Mouse (Mus musculus) small intestine, adult 2 months (tissue): ENCODE data around the gene Tmem268. TPM values are rescaled to one million over a fixed set of nuclear protein-coding genes. Genes with fewer than 3 reads are reported as not detected.

Experiments
- H3K27ac ChIP-seq: fragments of 200-500 bp; 2 replicates; pipeline ENCODE4 v1.5.1; 2012; ENCODE audit warnings: low read depth, low read length, control low read depth, inconsistent platforms; ENCODE audit not compliant: insufficient read depth
- H3K27me3 ChIP-seq: fragments of 200-500 bp; 2 replicates; pipeline ENCODE4 v1.6.1; 2012; ENCODE audit warnings: mild to moderate bottlenecking, moderate library complexity, low read length, inconsistent platforms; ENCODE audit not compliant: control insufficient read depth, insufficient read depth
- H3K36me3 ChIP-seq: fragments of 200-500 bp; 2 replicates; pipeline ENCODE4 v1.6.1; 2012; ENCODE audit warnings: mild to moderate bottlenecking, low read length, control low read depth, inconsistent platforms; ENCODE audit not compliant: control insufficient read depth, insufficient read depth
- H3K4me1 ChIP-seq: fragments of 200-500 bp; 2 replicates; pipeline ENCODE4 v1.6.1; 2012; ENCODE audit warnings: low read length, inconsistent platforms, mixed read lengths; ENCODE audit not compliant: control insufficient read depth, insufficient read depth, insufficient read length
- H3K4me3 ChIP-seq: fragments of 200-500 bp; 2 replicates; pipeline ENCODE4 v1.5.1; 2012; ENCODE audit warnings: low read depth, mild to moderate bottlenecking, control low read depth, inconsistent platforms, low read length, moderate library complexity
- CTCF ChIP-seq: fragments of 200-500 bp; IDR thresholded peaks from 2 replicates; pipeline ENCODE4 v1.5.1; 2012; ENCODE audit warnings: low read depth, mild to moderate bottlenecking, control low read depth, inconsistent platforms, low read length, moderate library complexity, mixed read lengths; ENCODE audit not compliant: insufficient replicate concordance, insufficient read length; ENCODE audit errors: extremely low read depth
- POLR2A ChIP-seq: fragments of 200-500 bp; IDR thresholded peaks from 2 replicates; pipeline ENCODE4 v1.6.1; 2012; ENCODE audit warnings: low read depth, mild to moderate bottlenecking, control low read depth, inconsistent platforms, low read length, moderate library complexity
- WGBS: fragments of 180-500 bp; shearing (Covaris S2); methylation state at CpG from one replicate; pipeline ENCODE4 v1.1.7; 2018; 5-methylcytosine and 5-hydroxymethylcytosine counted together
- polyA plus RNA-seq: library from polyadenylated mRNA; depleted of rRNA; stranded (reverse); fragments of >200 nt; gene quantifications from 2 replicates; pipeline ENCODE4 v1.2.3, GENCODE M21; 2012

The Tmem268 gene
- polyA plus RNA-seq, 1 experiment, result 10.8 TPM

DNA sequence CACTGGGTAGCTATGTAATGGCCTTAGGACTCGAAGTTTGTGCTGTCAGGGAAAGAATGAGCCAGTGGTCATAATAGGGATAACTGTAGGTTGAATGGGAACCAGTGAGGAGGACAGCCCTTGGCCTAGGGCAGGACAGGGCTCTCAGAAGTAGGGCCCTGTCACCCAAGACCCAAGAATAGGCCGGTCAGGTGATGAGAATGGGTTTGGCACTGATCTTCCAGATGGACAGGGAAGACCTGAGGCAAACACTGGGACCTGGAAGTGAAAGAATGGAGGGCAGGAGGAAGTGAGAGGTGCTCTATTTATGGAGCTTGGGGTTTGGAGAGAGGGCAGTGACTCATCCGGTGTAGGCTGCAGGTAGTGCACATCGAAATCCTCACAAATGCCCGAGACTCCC, 1.9 kb upstream of the Tmem268 start:
- H3K27ac ChIP-seq, result no peak overlapping the region
- WGBS, result 59% methylated on average over 5 of the region's 5 CpGs
- TF ChIP-seq POLR2A (no peak), CTCF (no peak)
- peaks cover 16% of the 10 kb centered on the region for H3K36me3 ChIP-seq
- no peak overlapping the region for H3K4me3 ChIP-seq
- H3K27me3 ChIP-seq, result no peaks in the 10 kb centered on the region
- peaks cover 36% of the 10 kb centered on the region for H3K4me1 ChIP-seq

DNA sequence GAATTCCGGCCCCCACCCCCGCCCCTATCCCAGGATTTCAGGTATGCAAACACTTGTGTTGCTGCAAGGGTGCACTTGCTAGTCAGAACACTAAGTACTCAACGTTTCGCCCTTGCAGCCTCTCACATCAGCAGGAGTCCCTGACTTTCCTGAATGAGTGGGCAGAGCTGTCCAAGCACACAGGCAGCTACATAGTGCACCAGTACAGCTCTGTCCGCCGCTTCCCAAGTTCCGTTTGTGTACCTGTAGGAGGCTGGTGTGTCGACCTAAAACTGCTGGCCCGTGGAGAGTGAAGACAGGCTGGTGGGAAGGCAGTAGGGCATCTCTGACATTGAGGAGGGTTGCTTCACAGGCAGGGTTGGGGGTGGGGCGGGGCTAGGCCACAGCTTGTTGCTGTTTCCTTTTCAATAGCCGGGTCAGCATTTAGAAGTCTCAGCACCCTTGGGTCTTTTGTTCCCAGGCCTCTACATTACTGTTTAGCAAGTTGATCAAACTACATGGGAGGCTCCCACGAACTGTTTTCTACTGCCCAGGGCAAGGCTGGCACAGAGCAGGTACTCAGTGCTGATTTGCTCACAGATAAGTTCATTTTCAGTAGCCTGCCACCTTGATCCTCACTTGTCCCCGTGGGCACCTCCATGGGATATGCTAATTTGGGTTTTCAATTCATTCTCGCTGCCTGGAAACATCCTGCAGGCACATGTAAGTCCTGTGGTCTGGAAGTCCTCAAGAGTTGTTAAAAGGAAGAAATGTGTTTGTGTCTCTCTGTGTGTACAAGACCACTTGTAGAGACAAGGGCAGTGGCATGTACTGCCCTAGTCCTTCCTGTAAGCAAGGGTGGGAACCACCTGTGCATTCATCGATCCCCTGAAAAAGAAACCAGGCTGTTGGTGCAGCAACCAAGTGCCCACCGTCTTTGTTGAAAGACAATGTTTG, 1.2 kb upstream of the Tmem268 start:
- TF ChIP-seq CTCF (no peak), POLR2A (no peak)
- Histone ChIP-seq H3K27ac (peak overlapping the region; percentile 26; the same call in 1 of the 2 replicates), H3K4me3 (no peak overlapping the region), H3K4me1 (peaks cover 42% of the 10 kb centered on the region), H3K36me3 (peaks cover 9% of the 10 kb centered on the region), H3K27me3 (no peaks in the 10 kb centered on the region)
- 54% methylated on average over 16 of the region's 16 CpGs for WGBS

GRCm38 (mm10) chr4:63559127-63559697, 631 bp downstream of the Tmem268 start:
- H3K4me1 ChIP-seq, result peaks cover 43% of the 10 kb centered on the region
- 16% methylated on average over 9 of the region's 9 CpGs for WGBS
- peaks cover 4% of the 10 kb centered on the region for H3K36me3 ChIP-seq
- peak overlapping the region; percentile 72 for H3K27ac ChIP-seq
- H3K27me3 ChIP-seq, result no peaks in the 10 kb centered on the region
- H3K4me3 ChIP-seq, result peak overlapping the region; percentile 93
- no peak for TF ChIP-seq CTCF
- no peak for TF ChIP-seq POLR2A

DNA sequence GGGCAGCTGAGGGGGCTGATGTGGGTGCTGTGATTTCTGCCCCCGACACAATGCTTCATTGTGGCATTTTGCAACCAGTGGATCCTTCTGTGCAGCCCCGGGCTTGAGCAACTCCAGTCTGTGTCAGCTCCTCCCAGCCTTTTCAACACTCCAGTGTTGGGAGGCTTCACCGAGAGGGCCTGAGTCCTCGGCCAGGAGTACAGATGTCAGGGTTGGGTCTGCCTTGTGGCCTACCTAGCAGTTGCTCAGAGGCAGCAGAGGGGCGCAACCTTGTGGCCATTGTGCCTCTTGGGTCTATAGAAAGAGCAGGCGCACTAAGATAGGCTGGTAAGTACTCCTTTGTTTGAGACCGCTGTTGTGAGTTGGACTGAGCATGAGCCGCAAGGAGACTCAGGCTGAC, 1.5 kb downstream of the Tmem268 start:
- no peaks in the 10 kb centered on the region for H3K27me3 ChIP-seq
- 60% methylated on average over 8 of the region's 8 CpGs for WGBS
- H3K36me3 ChIP-seq, result peaks cover 3% of the 10 kb centered on the region
- peak overlapping the region; percentile 2; the same call in 1 of the 2 replicates for H3K4me3 ChIP-seq
- H3K27ac ChIP-seq, result peak overlapping the region; percentile 47
- peaks cover 43% of the 10 kb centered on the region for H3K4me1 ChIP-seq
- TF ChIP-seq CTCF (no peak), POLR2A (no peak)

- 22% methylated on average over 7 of the region's 7 CpGs for WGBS
- Histone ChIP-seq H3K4me3 (peak overlapping the region; percentile 7; the same call in 1 of the 2 replicates), H3K27ac (peak overlapping the region; percentile 90), H3K4me1 (peaks cover 42% of the 10 kb centered on the region), H3K27me3 (no peaks in the 10 kb centered on the region), H3K36me3 (peaks cover 17% of the 10 kb centered on the region)
- no peak for TF ChIP-seq CTCF
- no peak for TF ChIP-seq POLR2A
Observed at GRCm38 (mm10) chr4:63561861-63562675, 3.5 kb downstream of the Tmem268 start.

- 81% methylated on average over 4 of the region's 4 CpGs for WGBS
- peaks cover 20% of the 10 kb centered on the region for H3K36me3 ChIP-seq
- H3K27me3 ChIP-seq, result no peaks in the 10 kb centered on the region
- H3K27ac ChIP-seq, result peak overlapping the region; percentile 90
- TF ChIP-seq CTCF (no peak), POLR2A (no peak)
- no peak overlapping the region for H3K4me3 ChIP-seq
- peaks cover 36% of the 10 kb centered on the region for H3K4me1 ChIP-seq
Observed at GRCm38 (mm10) chr4:63562742-63563141, 4.2 kb downstream of the Tmem268 start.
